Mouse (Mus musculus): ENCODE results near the gene Elp4.

- no peak for TF ChIP-seq CTCF (IDR thresholded peaks at IDR 0.05; ENCODE audit: insufficient read depth, low read depth, low read length)
- no peak for TF ChIP-seq POLR2A (IDR thresholded peaks at IDR 0.05; ENCODE audit: insufficient read depth, low read depth, low read length)
Measured at GRCm38 (mm10) chr2:105685651-105686050, 218.7 kb downstream of the Elp4 start.
